Mouse (Mus musculus) layer of hippocampus, adult 18-20 months (tissue): ENCODE data around the gene Kcnk13. TPM values are rescaled to one million over a fixed set of nuclear protein-coding genes. Genes with fewer than 3 reads are reported as not detected.

ENCODE experiments used
- DNase-seq, 2 experiments: peaks; one replicate each; pipeline ENCODE4 v3.0.0; 2022; ENCODE audit warnings: low spot score in 2 of 2
- long read RNA-seq: library from polyadenylated mRNA; stranded (forward); transcript quantifications from one replicate; pipeline ENCODE4 v2.0.0, GENCODE M21; 2021
- total RNA-seq, 2 experiments: library from RNA; stranded (reverse); gene quantifications; 2 replicates each; pipeline ENCODE4 v1.2.3; 2021

The Kcnk13 gene
- 1 to 10 TPM; 8.1 to 8.7 TPM for total RNA-seq
- long read RNA-seq, transcript Kcnk13-202 (3 exons, 3,061 nt) = major isoform, 7 of 21 reads
- long read RNA-seq, partial matches to known transcripts = 12 of 21 reads
- long read RNA-seq, other reads (novel, unspliced or antisense) = 1 of 21 reads

GRCm38 (mm10) chr12:99964301-99965202 is at the start of gene Kcnk13:
TSS of gene Kcnk13 (plus strand) at chr12:99964499.
- peak; percentile 52 to 83 for DNase-seq

- DNase-seq = peak in 1 of 2 experiments; percentile 33
These were observed 46.4 kb upstream of the Kcnk13 start for GRCm38 (mm10) chr12:99917800-99918427.

GRCm38 (mm10) chr12:99919636-99920035 is 44.7 kb upstream of the Kcnk13 start:
- DNase-seq = peak in 1 of 2 experiments; percentile 33

GRCm38 (mm10) chr12:99921045-99921444 is 43.3 kb upstream of the Kcnk13 start:
- no peak for DNase-seq

GRCm38 (mm10) chr12:99923131-99923606 is 41.1 kb upstream of the Kcnk13 start:
- peak; percentile 33 to 72 for DNase-seq

- no peak for DNase-seq
These were observed 40.6 kb upstream of the Kcnk13 start for GRCm38 (mm10) chr12:99923703-99924102.

- peak in 1 of 2 experiments; percentile 44 for DNase-seq
These were observed 36.0 kb upstream of the Kcnk13 start for GRCm38 (mm10) chr12:99928311-99928710.

- peak in 1 of 2 experiments; percentile 30 for DNase-seq
These were observed 35.1 kb upstream of the Kcnk13 start for GRCm38 (mm10) chr12:99929160-99929559.

- DNase-seq = no peak
These were observed 32.1 kb upstream of the Kcnk13 start for GRCm38 (mm10) chr12:99932245-99932644.

- no peak for DNase-seq
These were observed 30.7 kb upstream of the Kcnk13 start for GRCm38 (mm10) chr12:99933630-99934029.

GRCm38 (mm10) chr12:99935403-99935802 is 28.9 kb upstream of the Kcnk13 start:
- peak in 1 of 2 experiments; percentile 63 for DNase-seq

GRCm38 (mm10) chr12:99938476-99938875 is 25.8 kb upstream of the Kcnk13 start:
- DNase-seq = no peak

- DNase-seq = no peak
These were observed 25.1 kb upstream of the Kcnk13 start for GRCm38 (mm10) chr12:99939179-99939578.

GRCm38 (mm10) chr12:99940704-99941103 is 23.6 kb upstream of the Kcnk13 start:
- DNase-seq = no peak

- DNase-seq = no peak
These were observed 21.9 kb upstream of the Kcnk13 start for GRCm38 (mm10) chr12:99942441-99942840.

GRCm38 (mm10) chr12:99952928-99953327 is 11.4 kb upstream of the Kcnk13 start:
- DNase-seq = peak in 1 of 2 experiments; percentile 80

GRCm38 (mm10) chr12:99956411-99956810 is 7.9 kb upstream of the Kcnk13 start:
- DNase-seq = no peak

GRCm38 (mm10) chr12:99958068-99959060 is 5.9 kb upstream of the Kcnk13 start:
- DNase-seq = peak in 1 of 2 experiments; percentile 60

GRCm38 (mm10) chr12:99959291-99959690 is 5.0 kb upstream of the Kcnk13 start:
- no peak for DNase-seq

GRCm38 (mm10) chr12:99959930-99960329 is 4.4 kb upstream of the Kcnk13 start:
- no peak for DNase-seq

GRCm38 (mm10) chr12:99960675-99961074 is 3.6 kb upstream of the Kcnk13 start:
- DNase-seq = no peak
